Mouse (Mus musculus) liver, embryonic 16.5 days (tissue): ENCODE results near the gene Gm5849. TPM values are rescaled to one million over a fixed set of nuclear protein-coding genes. Genes with fewer than 3 reads are reported as not detected.
"Not testable (repeated sequence)": the region's sequence is repeated elsewhere in the genome, so short reads cannot be mapped to it uniquely, and the experiment has no call there.

ENCODE experiments used
- ATAC-seq: fragments of 200-750 bp; cut with Nextera tagmentation; 2 replicates; pipeline ENCODE4 v1.8.0; 2017; ENCODE audit warnings: low read depth, mild to moderate bottlenecking, moderate number of reproducible peaks, moderate library complexity
- H3K27ac ChIP-seq: fragments of 300-500 bp; sonication (generic); 2 replicates; pipeline ENCODE4 v1.5.1; 2014; ENCODE audit warnings: mild to moderate bottlenecking, low read length
- H3K27me3 ChIP-seq: fragments of 300-500 bp; sonication (generic); 2 replicates; pipeline ENCODE4 v1.6.1; 2014; ENCODE audit warnings: low read depth, low read length, mixed read lengths; ENCODE audit not compliant: control insufficient read depth, insufficient read depth
- H3K36me3 ChIP-seq: fragments of 300-500 bp; sonication (generic); 2 replicates; pipeline ENCODE4 v1.6.1; 2014; ENCODE audit warnings: mild to moderate bottlenecking; ENCODE audit not compliant: control insufficient read depth, insufficient read depth
- H3K4me1 ChIP-seq: fragments of 300-500 bp; sonication (generic); 2 replicates; pipeline ENCODE4 v1.6.1; 2014; ENCODE audit warnings: low read depth, low read length, mixed read lengths; ENCODE audit not compliant: control insufficient read depth
- H3K4me2 ChIP-seq: fragments of 300-500 bp; sonication (generic); 2 replicates; pipeline ENCODE4 v1.6.1; 2014; ENCODE audit warnings: low read depth, low read length, mixed read lengths
- H3K4me3 ChIP-seq: fragments of 300-500 bp; sonication (generic); 2 replicates; pipeline ENCODE4 v1.5.1; 2014; ENCODE audit warnings: low read depth, mild to moderate bottlenecking, low read length
- H3K9ac ChIP-seq: fragments of 300-500 bp; sonication (generic); 2 replicates; pipeline ENCODE4 v1.6.1; 2014; ENCODE audit warnings: low read depth, low read length
- H3K9me3 ChIP-seq: fragments of 300-500 bp; sonication (generic); replicated peaks from 2 replicates; pipeline ENCODE4 v1.6.1; 2016; ENCODE audit warnings: low read length; ENCODE audit not compliant: control insufficient read depth
- WGBS: fragments of 180-500 bp; shearing (Covaris S2); extraction: QIAGEN DNeasy Blood & Tissue Kit; methylation state at CpG from one replicate; pipeline ENCODE4 v1.1.7; 2014; ENCODE audit not compliant: insufficient replicate concordance; 5-methylcytosine and 5-hydroxymethylcytosine counted together
- polyA plus RNA-seq: library from polyadenylated mRNA; unstranded; fragments of >200 nt; fragmentation: Nextera tagmentation; extraction: Ambion mirVana; gene quantifications from 2 replicates; pipeline ENCODE4 v1.2.1, GENCODE M21; 2015

Gm5849 gene
- polyA plus RNA-seq = not detected in 2 replicates

- 71% methylated on average over 1 of the region's 1 CpGs for WGBS
- not testable (repeated sequence) for H3K4me2 ChIP-seq, ATAC-seq, H3K4me1 ChIP-seq, H3K27me3 ChIP-seq, H3K9me3 ChIP-seq, H3K9ac ChIP-seq, H3K36me3 ChIP-seq, H3K27ac ChIP-seq, H3K4me3 ChIP-seq
These were observed at the start of gene Gm5849 for GRCm38 (mm10) chr3:90777776-90778175. Gene Gm5849, minus strand, starts transcription at chr3:90777876.

GRCm38 (mm10) chr3:90749658-90750057 is 28.0 kb downstream of the Gm5849 start:
- no peak overlapping the region for H3K4me2 ChIP-seq
- H3K4me1 ChIP-seq = no peaks in the 10 kb centered on the region
- H3K36me3 ChIP-seq = no peaks in the 10 kb centered on the region
- H3K27ac ChIP-seq = no peak overlapping the region
- H3K9me3 ChIP-seq = no peaks in the 10 kb centered on the region
- ATAC-seq = no peak
- H3K27me3 ChIP-seq = no peaks in the 10 kb centered on the region
- no peak overlapping the region for H3K4me3 ChIP-seq
- no peak overlapping the region for H3K9ac ChIP-seq
- WGBS = 60% methylated on average over 1 of the region's 1 CpGs

GRCm38 (mm10) chr3:90726606-90727005 is 51.1 kb downstream of the Gm5849 start, which contains the start of gene Pglyrp4:
Gene Pglyrp4, plus strand, starts transcription at chr3:90726906.
- H3K4me3 ChIP-seq = no peak within 1 kb of the TSS
- H3K9ac ChIP-seq = no peak within 1 kb of the TSS
- no peaks in the 10 kb centered on the region for H3K9me3 ChIP-seq
- H3K4me2 ChIP-seq = no peak within 1 kb of the TSS
- no peaks in the 10 kb centered on the region for H3K4me1 ChIP-seq
- H3K36me3 ChIP-seq = no peaks in the 10 kb centered on the region
- no peak for ATAC-seq
- 60% methylated on average over 3 of the region's 3 CpGs for WGBS
- no peaks in the 10 kb centered on the region for H3K27me3 ChIP-seq
- no peak within 1 kb of the TSS for H3K27ac ChIP-seq

Other genes starting within 250 kb of the Gm5849 start
- 31.5 and 34.8 TPM in 2 replicates for gene S100a16, start 240.6 kb downstream of the Gm5849 start, polyA plus RNA-seq
- not detected in 2 replicates for gene S100a3, start 217.3 kb downstream of the Gm5849 start, polyA plus RNA-seq
- not detected in 2 replicates for gene S100a2, start 187.6 kb downstream of the Gm5849 start, polyA plus RNA-seq
- gene Gm42674, start 176.0 kb downstream of the Gm5849 start, polyA plus RNA-seq = not detected in 2 replicates
- gene S100a4, start 174.1 kb downstream of the Gm5849 start, polyA plus RNA-seq = 2.2 and 2.5 TPM in 2 replicates
- gene S100a5, start 169.4 kb downstream of the Gm5849 start, polyA plus RNA-seq = not detected in 2 replicates
- gene S100a6, start 165.0 kb downstream of the Gm5849 start, polyA plus RNA-seq = 18.6 and 18.7 TPM in 2 replicates
- 0.06 TPM in 1 of 2 replicates, not detected in the other for gene S100a7a, start 123.9 kb downstream of the Gm5849 start, polyA plus RNA-seq
- gene S100a8, start 108.9 kb downstream of the Gm5849 start, polyA plus RNA-seq = 2,698 and 2,791 TPM in 2 replicates
- 1,737 and 1,805 TPM in 2 replicates for gene S100a9, start 82.2 kb downstream of the Gm5849 start, polyA plus RNA-seq
- gene Pglyrp4, start 51.0 kb downstream of the Gm5849 start, polyA plus RNA-seq = 0.06 TPM in 1 of 2 replicates, not detected in the other